Mouse (Mus musculus): ENCODE data around the gene Spdye4c. TPM values are rescaled to one million over a fixed set of nuclear protein-coding genes. Genes with fewer than 3 reads are reported as not detected.

The Spdye4c gene
- polyA plus RNA-seq, 1 experiment = not detected

DNA sequence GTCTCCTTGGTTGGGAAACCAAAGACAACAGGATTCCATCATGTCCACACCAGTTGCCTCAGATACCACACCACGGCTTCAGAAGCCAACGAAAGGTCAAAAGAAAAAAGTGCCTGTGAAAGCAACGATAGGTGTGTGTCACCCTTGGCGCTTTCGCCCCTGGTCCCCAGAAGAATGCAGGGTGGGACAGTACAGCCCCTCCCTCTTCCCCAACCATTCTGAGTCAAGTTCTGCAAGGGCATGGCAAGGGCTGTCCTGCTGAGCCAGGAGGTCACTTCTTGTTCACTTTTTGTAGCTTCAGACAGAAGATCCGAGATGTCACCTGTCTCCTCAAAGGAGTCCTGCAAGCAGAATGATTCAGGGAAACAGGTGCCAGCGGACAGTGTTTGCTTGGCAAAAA is 1.3 kb downstream of the Spdye4c start:
- TF ChIP-seq CTCF (IDR thresholded peaks at IDR 0.05; ENCODE audit: extremely low read depth, insufficient read length, insufficient replicate concordance, low read depth, low read length) (no peak), POLR2A (IDR thresholded peaks at IDR 0.05; ENCODE audit: low read depth, low read length) (no peak)
- 86% methylated on average over 7 of the region's 7 CpGs for WGBS
- H3K27me3 ChIP-seq (ENCODE audit: control insufficient read depth, insufficient read depth, low read length) = no peaks in the 10 kb centered on the region
- H3K4me1 ChIP-seq (ENCODE audit: control insufficient read depth, insufficient read depth, insufficient read length, low read length) = no peaks in the 10 kb centered on the region
- H3K27ac ChIP-seq (ENCODE audit: insufficient read depth, low read depth, low read length) = no peak overlapping the region
- H3K4me3 ChIP-seq (ENCODE audit: low read depth, low read length) = no peak overlapping the region
- H3K36me3 ChIP-seq (ENCODE audit: control insufficient read depth, insufficient read depth, low read length) = no peaks in the 10 kb centered on the region

DNA sequence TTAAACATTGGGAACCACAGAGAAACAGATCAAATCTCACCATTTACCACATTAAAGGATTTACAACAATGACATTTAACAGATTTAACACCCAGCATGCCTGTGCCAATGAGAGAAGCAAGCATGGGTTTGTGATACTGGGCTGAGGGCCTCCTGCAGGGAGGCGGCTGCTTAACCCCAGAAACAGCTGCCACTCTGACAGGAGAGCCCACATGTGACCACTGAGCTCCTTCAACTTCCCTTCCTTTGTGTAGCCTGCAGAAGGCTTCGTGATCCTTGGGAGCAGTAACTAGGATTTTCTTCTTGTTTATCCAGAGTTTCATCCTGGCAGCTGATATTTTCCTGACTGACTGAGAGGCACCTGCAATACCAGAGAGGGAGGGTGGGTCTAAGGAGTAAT is 10.5 kb downstream of the Spdye4c start:
- Histone ChIP-seq H3K36me3 (ENCODE audit: control insufficient read depth, insufficient read depth, low read length) (no peaks in the 10 kb centered on the region), H3K27ac (ENCODE audit: insufficient read depth, low read depth, low read length) (no peak overlapping the region), H3K4me1 (ENCODE audit: control insufficient read depth, insufficient read depth, insufficient read length, low read length) (no peaks in the 10 kb centered on the region), H3K27me3 (ENCODE audit: control insufficient read depth, insufficient read depth, low read length) (no peaks in the 10 kb centered on the region), H3K4me3 (ENCODE audit: low read depth, low read length) (no peak overlapping the region)
- TF ChIP-seq CTCF (IDR thresholded peaks at IDR 0.05; ENCODE audit: extremely low read depth, insufficient read length, insufficient replicate concordance, low read depth, low read length) (no peak), POLR2A (IDR thresholded peaks at IDR 0.05; ENCODE audit: low read depth, low read length) (no peak)
- 31% methylated on average over 2 of the region's 2 CpGs for WGBS

DNA sequence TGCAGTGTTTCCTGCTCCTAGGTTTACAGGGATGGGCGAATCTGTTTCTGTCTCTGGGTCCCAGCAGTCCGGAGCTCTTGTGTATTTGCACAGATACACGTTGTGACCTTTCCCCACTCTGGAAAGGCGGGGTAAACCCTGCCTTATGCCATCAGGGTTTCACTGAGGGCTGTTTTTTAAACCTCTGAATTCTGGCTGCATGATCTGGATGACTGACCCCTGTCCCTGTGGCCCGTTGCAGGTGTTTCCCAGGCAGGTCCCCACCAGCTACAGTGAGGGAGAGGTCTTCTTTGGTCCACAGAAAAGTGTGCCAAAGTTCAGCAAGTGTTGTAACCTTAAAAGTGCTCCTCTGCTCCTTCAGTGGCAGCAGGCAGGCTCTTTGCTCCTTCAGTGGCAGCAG is 18.3 kb downstream of the Spdye4c start:
- TF ChIP-seq CTCF (IDR thresholded peaks at IDR 0.05; ENCODE audit: extremely low read depth, insufficient read length, insufficient replicate concordance, low read depth, low read length) = no peak
- TF ChIP-seq POLR2A (IDR thresholded peaks at IDR 0.05; ENCODE audit: low read depth, low read length) = no peak

DNA sequence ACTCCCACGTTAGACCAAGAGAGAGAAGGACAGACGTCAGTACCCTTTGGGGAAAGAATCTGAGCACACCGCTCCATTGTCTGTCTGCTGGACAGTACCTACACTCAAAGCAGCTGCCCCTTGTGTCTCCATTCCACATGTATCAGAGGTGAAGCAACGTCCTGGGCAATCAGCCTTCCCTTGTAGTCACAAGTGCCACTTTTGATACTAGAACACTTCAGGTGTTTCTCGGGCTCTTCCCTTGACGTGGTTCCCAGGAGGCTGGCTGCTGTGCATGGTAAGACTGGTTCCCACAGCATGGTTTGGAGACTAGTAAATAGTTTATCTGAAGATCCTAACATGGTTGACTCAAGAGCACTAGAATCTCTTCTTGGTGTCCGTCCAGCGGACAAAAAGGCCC is 20.2 kb downstream of the Spdye4c start:
- TF ChIP-seq CTCF (IDR thresholded peaks at IDR 0.05; ENCODE audit: extremely low read depth, insufficient read length, insufficient replicate concordance, low read depth, low read length) = no peak
- no peak for TF ChIP-seq POLR2A (IDR thresholded peaks at IDR 0.05; ENCODE audit: low read depth, low read length)
- Histone ChIP-seq H3K4me3 (ENCODE audit: low read depth, low read length) (no peak overlapping the region), H3K27me3 (ENCODE audit: control insufficient read depth, insufficient read depth, low read length) (no peaks in the 10 kb centered on the region), H3K27ac (ENCODE audit: insufficient read depth, low read depth, low read length) (no peak overlapping the region), H3K36me3 (ENCODE audit: control insufficient read depth, insufficient read depth, low read length) (peaks cover 36% of the 10 kb centered on the region), H3K4me1 (ENCODE audit: control insufficient read depth, insufficient read depth, insufficient read length, low read length) (no peaks in the 10 kb centered on the region; the same call in 1 of the 2 replicates)
- WGBS = 94% methylated on average over 8 of the region's 8 CpGs

More for the DNA sequence above, 18.3 kb downstream of the Spdye4c start:
- WGBS = 53% methylated on average over 5 of the region's 5 CpGs
- H3K27me3 ChIP-seq (ENCODE audit: control insufficient read depth, insufficient read depth, low read length) = no peaks in the 10 kb centered on the region
- no peak overlapping the region for H3K4me3 ChIP-seq (ENCODE audit: low read depth, low read length)
- H3K36me3 ChIP-seq (ENCODE audit: control insufficient read depth, insufficient read depth, low read length) = peaks cover 25% of the 10 kb centered on the region
- no peaks in the 10 kb centered on the region; the same call in 1 of the 2 replicates for H3K4me1 ChIP-seq (ENCODE audit: control insufficient read depth, insufficient read depth, insufficient read length, low read length)
- H3K27ac ChIP-seq (ENCODE audit: insufficient read depth, low read depth, low read length) = no peak overlapping the region

DNA sequence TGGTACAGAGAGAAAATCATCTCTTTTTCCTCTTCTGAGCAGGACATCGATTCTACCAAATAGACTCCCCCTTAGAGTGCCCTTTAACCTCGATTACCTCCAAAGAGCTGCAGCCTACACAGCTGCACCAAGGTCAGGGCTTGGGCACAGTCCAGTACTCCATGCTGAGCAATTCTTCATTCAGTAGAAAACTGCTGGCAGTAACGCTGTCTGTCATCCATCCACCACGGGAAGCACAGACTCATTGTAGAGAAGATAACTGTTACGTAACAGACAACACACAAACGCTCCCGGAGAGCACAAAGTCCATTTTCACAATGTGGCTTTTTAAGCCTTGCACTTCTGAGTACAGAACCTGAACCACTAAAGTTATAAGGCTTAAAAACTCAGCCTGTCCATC is 21.3 kb downstream of the Spdye4c start:
- H3K27ac ChIP-seq (ENCODE audit: insufficient read depth, low read depth, low read length) = no peak overlapping the region
- WGBS = 45% methylated on average over 7 of the region's 7 CpGs
- no peaks in the 10 kb centered on the region; the same call in 1 of the 2 replicates for H3K4me1 ChIP-seq (ENCODE audit: control insufficient read depth, insufficient read depth, insufficient read length, low read length)
- peaks cover 43% of the 10 kb centered on the region for H3K36me3 ChIP-seq (ENCODE audit: control insufficient read depth, insufficient read depth, low read length)
- TF ChIP-seq POLR2A (IDR thresholded peaks at IDR 0.05; ENCODE audit: low read depth, low read length) = no peak
- no peak for TF ChIP-seq CTCF (IDR thresholded peaks at IDR 0.05; ENCODE audit: extremely low read depth, insufficient read length, insufficient replicate concordance, low read depth, low read length)
- no peak overlapping the region for H3K4me3 ChIP-seq (ENCODE audit: low read depth, low read length)
- no peaks in the 10 kb centered on the region for H3K27me3 ChIP-seq (ENCODE audit: control insufficient read depth, insufficient read depth, low read length)

DNA sequence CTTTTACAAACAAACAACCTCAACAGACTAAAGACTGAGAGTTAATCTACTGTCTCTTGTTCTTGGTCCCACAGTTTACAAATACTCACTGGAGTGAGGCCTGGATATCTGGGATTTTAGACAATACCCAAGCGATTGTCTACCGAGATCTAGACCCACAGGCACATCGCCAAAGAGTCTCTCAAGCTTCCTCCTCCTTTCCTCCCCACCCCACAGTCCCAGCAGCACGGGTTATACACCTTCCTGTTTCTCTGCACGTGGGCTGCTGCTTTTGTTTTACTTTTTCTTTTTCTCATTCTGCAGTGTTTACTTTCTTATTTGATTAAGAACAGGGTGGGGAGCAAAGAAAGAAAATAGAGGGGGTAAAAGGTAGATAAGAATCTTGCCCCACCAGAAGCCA is 22.4 kb downstream of the Spdye4c start:
- H3K36me3 ChIP-seq (ENCODE audit: control insufficient read depth, insufficient read depth, low read length) = peaks cover 53% of the 10 kb centered on the region
- no peak for TF ChIP-seq CTCF (IDR thresholded peaks at IDR 0.05; ENCODE audit: extremely low read depth, insufficient read length, insufficient replicate concordance, low read depth, low read length)
- TF ChIP-seq POLR2A (IDR thresholded peaks at IDR 0.05; ENCODE audit: low read depth, low read length) = no peak
- H3K4me1 ChIP-seq (ENCODE audit: control insufficient read depth, insufficient read depth, insufficient read length, low read length) = no peaks in the 10 kb centered on the region; the same call in 1 of the 2 replicates
- H3K27me3 ChIP-seq (ENCODE audit: control insufficient read depth, insufficient read depth, low read length) = no peaks in the 10 kb centered on the region
- H3K4me3 ChIP-seq (ENCODE audit: low read depth, low read length) = no peak overlapping the region
- WGBS = 30% methylated on average over 5 of the region's 5 CpGs
- no peak overlapping the region for H3K27ac ChIP-seq (ENCODE audit: insufficient read depth, low read depth, low read length)

DNA sequence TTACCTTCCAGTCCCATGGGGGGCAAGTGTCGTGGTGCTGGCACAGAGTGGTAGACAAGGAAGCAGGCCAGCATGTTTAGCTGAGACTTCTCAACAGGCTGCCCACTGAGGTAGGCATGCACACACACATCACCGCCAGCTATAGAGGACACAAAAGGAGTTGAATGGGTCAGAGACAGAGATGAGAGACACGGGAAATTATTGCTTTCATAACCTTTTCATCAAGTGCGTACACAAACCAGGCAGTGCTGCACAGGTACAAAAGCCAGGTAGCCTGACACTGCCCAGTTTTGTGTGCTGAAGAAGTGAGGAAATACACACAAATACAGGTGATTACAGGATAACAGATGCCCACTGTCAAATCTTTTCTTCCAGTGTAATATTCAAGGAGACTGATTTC is 24.4 kb downstream of the Spdye4c start:
- WGBS = 92% methylated on average over 4 of the region's 4 CpGs
- H3K27me3 ChIP-seq (ENCODE audit: control insufficient read depth, insufficient read depth, low read length) = no peaks in the 10 kb centered on the region
- peaks cover 71% of the 10 kb centered on the region for H3K36me3 ChIP-seq (ENCODE audit: control insufficient read depth, insufficient read depth, low read length)
- H3K27ac ChIP-seq (ENCODE audit: insufficient read depth, low read depth, low read length) = no peak overlapping the region
- no peak overlapping the region for H3K4me3 ChIP-seq (ENCODE audit: low read depth, low read length)
- H3K4me1 ChIP-seq (ENCODE audit: control insufficient read depth, insufficient read depth, insufficient read length, low read length) = no peaks in the 10 kb centered on the region; the same call in 1 of the 2 replicates
- TF ChIP-seq CTCF (IDR thresholded peaks at IDR 0.05; ENCODE audit: extremely low read depth, insufficient read length, insufficient replicate concordance, low read depth, low read length) = no peak
- no peak for TF ChIP-seq POLR2A (IDR thresholded peaks at IDR 0.05; ENCODE audit: low read depth, low read length)

Data from small intestine, adult 2 months (tissue).